Mouse (Mus musculus) hindbrain, embryonic 11.5 days (tissue): ENCODE measurements at regions not wholly inside any gene's neighbourhood (a gene's known extent, or its start where the extent isn't known, plus 50 kb on each side); places are given as distances from the start of the nearest gene placed in this dataset.
"Not testable (repeated sequence)": the region's sequence is repeated elsewhere in the genome, so short reads cannot be mapped to it uniquely, and the experiment has no call there.

Experiments used
- ATAC-seq: fragments of 200-750 bp; cut with Nextera tagmentation; 2 replicates; pipeline ENCODE4 v1.8.0; 2017; ENCODE audit warnings: mild to moderate bottlenecking, moderate TSS enrichment, moderate library complexity; ENCODE audit not compliant: low FRiP score
- DNase-seq: peaks from one replicate; pipeline ENCODE4 v3.0.0-alpha.2; 2015; ENCODE audit warnings: low spot score
- H3K27ac ChIP-seq: fragments of 300-500 bp; sonication (generic); 2 replicates; pipeline ENCODE4 v1.5.1; 2014; ENCODE audit warnings: mild to moderate bottlenecking, low read depth, low read length
- H3K27me3 ChIP-seq: fragments of 300-500 bp; sonication (generic); 2 replicates; pipeline ENCODE4 v1.6.1; 2014; ENCODE audit warnings: mild to moderate bottlenecking, low read length, moderate library complexity, mixed read lengths; ENCODE audit not compliant: control insufficient read depth, insufficient read depth
- H3K36me3 ChIP-seq: fragments of 300-500 bp; sonication (generic); 2 replicates; pipeline ENCODE4 v1.6.1; 2014; ENCODE audit warnings: mild to moderate bottlenecking, low read length, moderate library complexity, mixed read lengths; ENCODE audit not compliant: control insufficient read depth, insufficient read depth
- H3K4me1 ChIP-seq: fragments of 300-500 bp; sonication (generic); replicated peaks from 2 replicates; pipeline ENCODE4 v1.6.1; 2014; ENCODE audit warnings: low read length, mixed read lengths; ENCODE audit not compliant: control insufficient read depth, insufficient read depth
- H3K4me2 ChIP-seq: fragments of 300-500 bp; sonication (generic); replicated peaks from 2 replicates; pipeline ENCODE4 v1.6.1; 2014; ENCODE audit warnings: mild to moderate bottlenecking, low read depth, low read length
- H3K4me3 ChIP-seq: fragments of 300-500 bp; sonication (generic); 2 replicates; pipeline ENCODE4 v1.5.1; 2014; ENCODE audit warnings: low read depth, low read length
- H3K9ac ChIP-seq: fragments of 300-500 bp; sonication (generic); 2 replicates; pipeline ENCODE4 v1.6.1; 2014; ENCODE audit warnings: low read depth, low read length
- H3K9me3 ChIP-seq: fragments of 300-500 bp; sonication (generic); 2 replicates; pipeline ENCODE4 v1.6.1; 2016; ENCODE audit warnings: low read length; ENCODE audit not compliant: control insufficient read depth
- WGBS: fragments of 180-500 bp; shearing (Covaris S2); extraction: QIAGEN DNeasy Blood & Tissue Kit; methylation state at CpG from one replicate; pipeline ENCODE4 v1.1.7; 2014; 5-methylcytosine and 5-hydroxymethylcytosine counted together

- not testable (repeated sequence) for H3K4me3 ChIP-seq, H3K36me3 ChIP-seq, H3K27me3 ChIP-seq, H3K27ac ChIP-seq, ATAC-seq, H3K4me1 ChIP-seq, H3K9ac ChIP-seq, H3K9me3 ChIP-seq, H3K4me2 ChIP-seq, DNase-seq
- 37% methylated on average over 2 of the region's 2 CpGs for WGBS
Observed at GRCm38 (mm10) chr12:23325756-23326155, 454.3 kb downstream of the Gm10330 start.

- not testable (repeated sequence) for H3K4me1 ChIP-seq, H3K9me3 ChIP-seq, H3K27me3 ChIP-seq, H3K9ac ChIP-seq, H3K27ac ChIP-seq, H3K36me3 ChIP-seq
- Histone ChIP-seq H3K4me3 (peak overlapping the region; percentile 26), H3K4me2 (peak overlapping the region; percentile 34)
- 1% methylated on average over 22 of the region's 38 CpGs for WGBS
- ATAC-seq (peak; percentile 53; the same call in 1 of the 2 replicates), DNase-seq (peak; percentile 52)
Observed at GRCm38 (mm10) chr12:23315186-23315585, 464.9 kb downstream of the Gm10330 start.
